ENCODE assay signal across 24 mouse cellular contexts in the genomic region with DNA sequence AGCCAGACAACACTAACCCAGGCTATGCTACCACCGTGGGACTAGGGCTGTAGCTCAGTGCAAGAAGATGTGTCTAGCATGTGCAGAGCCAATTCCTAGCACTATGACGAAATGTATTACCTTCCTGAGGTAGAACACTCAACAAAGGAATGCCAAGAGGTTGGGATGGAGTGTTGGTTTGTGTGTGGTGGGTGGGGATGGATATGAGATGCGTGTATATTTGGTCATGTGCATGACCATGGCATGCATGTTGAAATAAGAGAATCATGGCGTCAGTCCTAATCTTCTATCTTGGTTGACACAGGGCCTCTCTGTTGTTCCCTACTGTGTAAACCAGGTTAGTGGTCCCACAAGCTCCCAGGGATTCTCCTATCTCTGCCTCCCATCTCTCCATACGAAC.
DNase-seq lines count a peak whose midpoint lies in the region; ATAC-seq lines count a peak whose summit lies in the region.
"Had no signal": no experiment of that assay in that cellular context is flagged by ENCODE, and none has a peak within 500 bp of the region (broad histone marks: within the 10 kb centered on the region; RNA-seq: fewer than 3 reads in every experiment).

No protein-coding gene starts in this region.

- H3K4me1 ChIP-seq in heart, embryonic 12.5 days (replicated peaks) = peaks cover 16% of the 10 kb centered on the region
- peaks cover 16% of the 10 kb centered on the region for H3K4me1 ChIP-seq in heart, embryonic 15.5 days (replicated peaks)
- peaks cover 26% of the 10 kb centered on the region for H3K4me1 ChIP-seq in lung, embryonic 15.5 days
- H3K4me1 ChIP-seq: forebrain, embryonic 13.5 days; hindbrain, embryonic 13.5 days had no signal

- H3K4me3 ChIP-seq in heart, embryonic 12.5 days = no peak overlapping the region
- no peak overlapping the region for H3K4me3 ChIP-seq in heart, embryonic 15.5 days
- H3K4me3 ChIP-seq in lung, embryonic 15.5 days = no peak overlapping the region
- H3K4me3 ChIP-seq: forebrain, embryonic 10.5 days; forebrain, embryonic 13.5 days; hindbrain, embryonic 10.5 days; hindbrain, embryonic 13.5 days; intestine, embryonic 15.5 days had no signal

- no peaks in the 10 kb centered on the region for H3K9me3 ChIP-seq in heart, embryonic 12.5 days (replicated peaks)
- no peaks in the 10 kb centered on the region for H3K9me3 ChIP-seq in heart, embryonic 15.5 days (replicated peaks)
- H3K9me3 ChIP-seq in lung, embryonic 15.5 days = no peaks in the 10 kb centered on the region
- H3K9me3 ChIP-seq: forebrain, embryonic 10.5 days; forebrain, embryonic 13.5 days; hindbrain, embryonic 10.5 days; hindbrain, embryonic 13.5 days; intestine, embryonic 15.5 days had no signal

- no peaks in the 10 kb centered on the region for H3K36me3 ChIP-seq in heart, embryonic 12.5 days
- H3K36me3 ChIP-seq in heart, embryonic 15.5 days = no peaks in the 10 kb centered on the region
- no peaks in the 10 kb centered on the region for H3K36me3 ChIP-seq in lung, embryonic 15.5 days
- H3K36me3 ChIP-seq: forebrain, embryonic 10.5 days; G1E; hindbrain, embryonic 10.5 days; hindbrain, embryonic 13.5 days; intestine, embryonic 15.5 days had no signal

- intact Hi-C loops in heart, postnatal 14 days (cut with DNase I) = no loop called here
- intact Hi-C loops in heart, postnatal 36 days (cut with DNase I) = no loop called here

- DNase-seq in heart, postnatal 14 days = no peak
- DNase-seq in heart, postnatal 36 days = no peak
- no peak for DNase-seq in lung, postnatal 4 days
- DNase-seq: adrenal gland, postnatal 10 days; adrenal gland, postnatal 36 days; B cell, adult 2 months; gastrocnemius, postnatal 10 days; gastrocnemius, postnatal 36 days; heart, postnatal 10 days; kidney, adult 11 months; kidney, adult 8-10 months had no signal

- H3K27me3 ChIP-seq in heart, embryonic 12.5 days (replicated peaks) = no peaks in the 10 kb centered on the region
- no peaks in the 10 kb centered on the region for H3K27me3 ChIP-seq in heart, embryonic 15.5 days
- H3K27me3 ChIP-seq in lung, embryonic 15.5 days = no peaks in the 10 kb centered on the region
- H3K27me3 ChIP-seq: CH12.LX; forebrain, embryonic 13.5 days; hindbrain, embryonic 13.5 days; intestine, embryonic 15.5 days; Patski had no signal

- no peak for ATAC-seq in heart, embryonic 12.5 days (ENCODE audit: insufficient number of reproducible peaks, low FRiP score)
- ATAC-seq in heart, embryonic 15.5 days (replicated peaks; ENCODE audit: insufficient number of reproducible peaks, insufficient read depth, low FRiP score, low read depth) = no peak
- ATAC-seq in lung, embryonic 15.5 days (ENCODE audit: borderline replicate concordance, extremely low read depth, low FRiP score, low TSS enrichment) = peak; percentile 25; the same call in 1 of the 2 replicates
- ATAC-seq: forebrain, embryonic 13.5 days; forebrain, embryonic 16.5 days; hindbrain, embryonic 16.5 days; intestine, embryonic 15.5 days; Patski had no signal

- WGBS in heart, embryonic 12.5 days = 86% methylated on average over 5 of the region's 5 CpGs
- WGBS in heart, embryonic 15.5 days = 90% methylated on average over 5 of the region's 5 CpGs
- WGBS in lung, embryonic 15.5 days = 88% methylated on average over 5 of the region's 5 CpGs

- no peak overlapping the region for H3K9ac ChIP-seq in heart, embryonic 12.5 days
- no peak overlapping the region for H3K9ac ChIP-seq in heart, embryonic 15.5 days
- H3K9ac ChIP-seq in lung, embryonic 15.5 days = no peak overlapping the region
- H3K9ac ChIP-seq: forebrain, embryonic 13.5 days; hindbrain, embryonic 13.5 days; intestine, embryonic 15.5 days had no signal

- H3K4me2 ChIP-seq in heart, embryonic 12.5 days = no peak overlapping the region
- no peak overlapping the region for H3K4me2 ChIP-seq in heart, embryonic 15.5 days
- no peak overlapping the region for H3K4me2 ChIP-seq in lung, embryonic 15.5 days
- H3K4me2 ChIP-seq: forebrain, embryonic 13.5 days; hindbrain, embryonic 13.5 days; intestine, embryonic 15.5 days had no signal

- peak overlapping the region; percentile 23; the same call in 1 of the 2 replicates for H3K27ac ChIP-seq in heart, embryonic 12.5 days (ENCODE audit: poor library complexity, severe bottlenecking)
- H3K27ac ChIP-seq in heart, embryonic 15.5 days = peak overlapping the region; percentile 22
- no peak overlapping the region for H3K27ac ChIP-seq in lung, embryonic 15.5 days
- H3K27ac ChIP-seq: forebrain, embryonic 10.5 days; forebrain, embryonic 13.5 days; hindbrain, embryonic 10.5 days; hindbrain, embryonic 13.5 days; intestine, embryonic 15.5 days had no signal
